Mouse (Mus musculus): ENCODE measurements around the gene Nostrin. TPM values are rescaled to one million over a fixed set of nuclear protein-coding genes. Genes with fewer than 3 reads are reported as not detected.

The Nostrin gene
- polyA plus RNA-seq, 1 experiment = 3.9 TPM

DNA sequence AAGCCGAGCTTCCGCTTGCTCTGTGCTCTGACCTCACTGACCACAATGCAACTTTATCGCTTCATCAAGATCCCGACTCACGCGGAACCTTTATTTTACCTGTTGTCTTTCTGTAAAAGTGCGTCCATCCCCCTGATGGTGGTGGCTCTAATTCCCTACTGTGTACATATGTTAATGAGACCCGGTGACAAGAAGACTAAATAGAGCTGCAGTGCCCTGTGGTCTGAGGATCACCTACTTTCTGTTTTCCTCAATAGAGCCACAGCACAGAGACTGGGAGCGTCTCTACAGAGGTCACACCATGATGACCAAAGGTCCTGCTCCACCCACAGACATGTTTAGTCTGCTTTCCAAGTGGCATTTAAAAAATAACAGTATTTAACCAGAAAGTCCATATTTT lies 91.3 kb downstream of the Nostrin start:
- Histone ChIP-seq H3K4me1 (ENCODE audit: control insufficient read depth, insufficient read depth, low read length) (no peaks in the 10 kb centered on the region), H3K27ac (ENCODE audit: insufficient read depth, low read length) (no peak overlapping the region), H3K4me3 (replicated peaks; ENCODE audit: insufficient read depth, low read depth, low read length) (no peak overlapping the region), H3K27me3 (ENCODE audit: control insufficient read depth, insufficient read depth, low read length) (no peaks in the 10 kb centered on the region)
- TF ChIP-seq CTCF (IDR thresholded peaks at IDR 0.05; ENCODE audit: borderline replicate concordance, insufficient read depth, low read depth, low read length) (no peak), POLR2A (IDR thresholded peaks at IDR 0.05; ENCODE audit: borderline replicate concordance, insufficient read depth, low read length) (no peak)
- DNase-seq = no peak
- 79% methylated on average over 9 of the region's 9 CpGs for WGBS

DNA sequence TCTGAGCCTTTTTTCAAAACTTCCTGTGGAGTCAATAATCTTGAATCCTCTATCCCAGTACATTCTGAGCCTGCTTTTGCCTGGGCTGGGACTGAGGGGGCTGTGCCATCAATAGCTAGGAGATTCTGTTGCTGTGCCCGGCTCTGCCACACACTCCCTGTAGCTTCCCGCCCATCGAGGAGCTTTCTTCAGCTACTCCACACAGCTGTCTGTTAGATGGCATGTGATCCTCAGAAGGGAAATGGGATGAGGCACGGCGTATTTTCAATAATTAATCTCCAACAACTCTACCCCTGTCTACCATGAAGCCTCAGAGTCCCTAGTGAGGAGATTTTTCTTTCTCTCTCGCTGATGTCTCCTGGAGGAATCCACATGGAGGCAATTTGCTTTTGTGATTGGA lies 93.0 kb downstream of the Nostrin start:
- Histone ChIP-seq H3K27me3 (ENCODE audit: control insufficient read depth, insufficient read depth, low read length) (no peaks in the 10 kb centered on the region), H3K4me1 (ENCODE audit: control insufficient read depth, insufficient read depth, low read length) (no peaks in the 10 kb centered on the region), H3K4me3 (replicated peaks; ENCODE audit: insufficient read depth, low read depth, low read length) (no peak overlapping the region), H3K27ac (ENCODE audit: insufficient read depth, low read length) (no peak overlapping the region)
- DNase-seq = no peak
- no peak for TF ChIP-seq POLR2A (IDR thresholded peaks at IDR 0.05; ENCODE audit: borderline replicate concordance, insufficient read depth, low read length)
- no peak for TF ChIP-seq CTCF (IDR thresholded peaks at IDR 0.05; ENCODE audit: borderline replicate concordance, insufficient read depth, low read depth, low read length)
- 68% methylated on average over 6 of the region's 6 CpGs for WGBS

DNA sequence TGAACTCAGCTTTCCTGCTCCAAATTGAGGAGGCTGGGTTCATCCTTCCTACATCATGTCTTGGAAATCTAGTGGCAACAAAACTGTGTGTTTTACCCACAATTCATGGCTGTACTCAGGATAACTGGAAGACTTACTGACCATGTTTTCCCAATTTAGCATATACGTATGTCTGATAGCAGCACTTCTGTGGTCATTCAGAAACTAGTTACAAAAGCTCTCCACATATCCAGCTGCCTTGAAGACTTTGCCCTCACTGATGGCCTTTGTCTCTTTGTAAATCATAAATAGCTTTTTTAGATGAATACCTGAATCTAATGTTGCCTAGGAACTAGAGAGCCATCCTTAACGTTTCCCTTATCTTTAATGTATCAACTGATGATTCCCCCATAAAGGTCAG lies 94.5 kb downstream of the Nostrin start:
- H3K27ac ChIP-seq (ENCODE audit: insufficient read depth, low read length) = no peak overlapping the region
- TF ChIP-seq POLR2A (IDR thresholded peaks at IDR 0.05; ENCODE audit: borderline replicate concordance, insufficient read depth, low read length) (no peak), CTCF (IDR thresholded peaks at IDR 0.05; ENCODE audit: borderline replicate concordance, insufficient read depth, low read depth, low read length) (no peak)
- no peak overlapping the region for H3K4me3 ChIP-seq (replicated peaks; ENCODE audit: insufficient read depth, low read depth, low read length)
- H3K4me1 ChIP-seq (ENCODE audit: control insufficient read depth, insufficient read depth, low read length) = no peaks in the 10 kb centered on the region
- 86% methylated on average over 2 of the region's 2 CpGs for WGBS
- DNase-seq = no peak
- H3K27me3 ChIP-seq (ENCODE audit: control insufficient read depth, insufficient read depth, low read length) = no peaks in the 10 kb centered on the region

DNA sequence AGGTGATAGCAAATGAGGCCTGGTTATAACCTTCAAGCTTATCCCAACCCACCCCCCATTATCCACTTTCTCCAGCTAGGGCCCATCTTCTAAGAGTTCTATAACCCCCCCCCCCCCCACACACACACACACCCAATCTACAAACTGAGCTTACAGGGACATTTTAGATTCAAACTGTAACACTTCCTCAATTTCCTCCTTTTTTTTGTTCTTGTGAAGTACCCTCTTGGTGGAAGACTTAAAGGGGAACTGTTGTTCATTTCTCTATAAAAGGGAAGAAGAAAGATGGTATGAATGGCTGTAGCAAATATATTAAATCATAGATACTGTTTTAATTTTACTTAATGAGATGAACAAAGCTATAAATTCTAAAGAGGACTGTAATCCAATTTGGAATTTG lies 96.5 kb downstream of the Nostrin start:
- no peaks in the 10 kb centered on the region for H3K27me3 ChIP-seq (ENCODE audit: control insufficient read depth, insufficient read depth, low read length)
- no peak for DNase-seq
- TF ChIP-seq POLR2A (IDR thresholded peaks at IDR 0.05; ENCODE audit: borderline replicate concordance, insufficient read depth, low read length) = no peak
- TF ChIP-seq CTCF (IDR thresholded peaks at IDR 0.05; ENCODE audit: borderline replicate concordance, insufficient read depth, low read depth, low read length) = no peak

DNA sequence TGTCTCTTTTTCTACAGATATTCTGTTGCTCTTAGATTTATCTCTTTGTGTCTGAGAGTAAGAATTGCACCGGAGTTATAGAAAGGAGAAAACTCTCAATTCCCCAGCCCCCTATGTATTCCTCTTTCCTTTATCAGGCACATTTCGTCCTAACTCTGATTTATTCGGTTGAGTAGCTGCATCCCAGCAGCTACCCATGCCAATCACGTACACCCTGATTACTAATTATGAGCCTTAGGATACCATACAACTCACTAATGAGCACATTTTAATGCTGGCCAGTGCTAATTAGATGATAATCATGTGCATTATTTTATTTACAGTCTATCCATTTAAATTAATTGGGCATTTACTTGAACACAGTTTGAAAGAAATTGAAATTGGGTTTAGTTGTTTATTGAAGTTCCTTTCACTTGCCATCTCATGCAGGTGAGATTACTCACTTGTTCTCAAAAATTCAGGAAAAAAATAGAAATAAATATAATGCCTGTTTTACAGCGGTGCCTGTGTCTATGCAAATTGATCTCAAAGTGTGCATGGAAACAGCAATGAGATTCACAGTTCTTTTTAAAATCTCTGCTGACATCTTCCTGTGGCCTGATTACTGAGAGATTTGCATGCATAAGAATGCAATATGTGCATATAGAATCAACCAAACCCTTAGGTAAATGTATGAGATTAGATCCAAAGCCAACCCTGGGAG lies 99.5 kb downstream of the Nostrin start:
- no peak for DNase-seq
- TF ChIP-seq POLR2A (IDR thresholded peaks at IDR 0.05; ENCODE audit: borderline replicate concordance, insufficient read depth, low read length) = no peak
- WGBS = 30% methylated on average over 5 of the region's 5 CpGs
- H3K27me3 ChIP-seq (ENCODE audit: control insufficient read depth, insufficient read depth, low read length) = no peaks in the 10 kb centered on the region
- H3K4me3 ChIP-seq (replicated peaks; ENCODE audit: insufficient read depth, low read depth, low read length) = no peak overlapping the region
- H3K4me1 ChIP-seq (ENCODE audit: control insufficient read depth, insufficient read depth, low read length) = no peaks in the 10 kb centered on the region
- H3K27ac ChIP-seq (ENCODE audit: insufficient read depth, low read length) = no peak overlapping the region

More for the DNA sequence above, 96.5 kb downstream of the Nostrin start:
- Histone ChIP-seq H3K27ac (ENCODE audit: insufficient read depth, low read length) (no peak overlapping the region), H3K4me1 (ENCODE audit: control insufficient read depth, insufficient read depth, low read length) (no peaks in the 10 kb centered on the region), H3K4me3 (replicated peaks; ENCODE audit: insufficient read depth, low read depth, low read length) (no peak overlapping the region)

Other genes with a start within 250 kb of the Nostrin start
- 0.49 and 0.54 TPM in 2 replicates for gene Spc25, start 70.4 kb downstream of the Nostrin start, polyA plus RNA-seq (2012; rRNA removed)
- not detected in 2 replicates for gene G6pc2, start 75.3 kb downstream of the Nostrin start, polyA plus RNA-seq (2012; rRNA removed)
- 0.06 TPM in 1 of 2 replicates, not detected in the other for gene Abcb11, start 206.8 kb downstream of the Nostrin start, polyA plus RNA-seq (2012; rRNA removed)
- not detected in 2 replicates for gene Dhrs9, start 244.6 kb downstream of the Nostrin start, polyA plus RNA-seq (2012; rRNA removed)

All from cerebellum, adult 2 months (tissue).